Mouse (Mus musculus): Measurements from ENCODE around the gene Tada2b.

The Tada2b gene

GRCm38 (mm10) chr5:36446166-36446890 is 37.8 kb downstream of the Tada2b start:
- DNase-seq (ENCODE audit: low spot score in 2 of 2), result peak; percentile 33 to 37

GRCm38 (mm10) chr5:36445028-36445427 is 39.1 kb downstream of the Tada2b start:
- DNase-seq (ENCODE audit: low spot score in 2 of 2), result peak in 1 of 2 experiments; percentile 35

GRCm38 (mm10) chr5:36444611-36445010 is 39.5 kb downstream of the Tada2b start:
- no peak for DNase-seq (ENCODE audit: low spot score in 2 of 2)

- DNase-seq (ENCODE audit: low spot score in 2 of 2), result no peak
Observed at GRCm38 (mm10) chr5:36440741-36441140, 43.3 kb downstream of the Tada2b start.

- DNase-seq (ENCODE audit: low spot score in 2 of 2), result no peak
Observed at GRCm38 (mm10) chr5:36436858-36437257, 47.2 kb downstream of the Tada2b start.

GRCm38 (mm10) chr5:36434398-36434967 is 49.6 kb downstream of the Tada2b start:
- DNase-seq (ENCODE audit: low spot score in 2 of 2), result no peak

GRCm38 (mm10) chr5:36431711-36432110 is 52.4 kb downstream of the Tada2b start:
- DNase-seq (ENCODE audit: low spot score in 2 of 2), result no peak

- DNase-seq (ENCODE audit: low spot score in 2 of 2), result no peak
Observed at GRCm38 (mm10) chr5:36429551-36429950, 54.5 kb downstream of the Tada2b start.

- no peak for DNase-seq (ENCODE audit: low spot score in 2 of 2)
Observed at GRCm38 (mm10) chr5:36427831-36428230, 56.3 kb downstream of the Tada2b start.

- no peak for DNase-seq (ENCODE audit: low spot score in 2 of 2)
Observed at GRCm38 (mm10) chr5:36426404-36426803, 57.7 kb downstream of the Tada2b start.

GRCm38 (mm10) chr5:36424676-36425075 is 59.4 kb downstream of the Tada2b start:
- DNase-seq (ENCODE audit: low spot score in 2 of 2), result no peak
